Mouse (Mus musculus): ENCODE data around the gene Il33.
"Not testable (repeated sequence)": the region's sequence is repeated elsewhere in the genome, so short reads cannot be mapped to it uniquely, and the experiment has no call there.

Gene Il33

GRCm38 (mm10) chr19:29940239-29940638, 15.3 kb downstream of the Il33 start:
- DNase-seq: peak in 1 of 2 experiments; percentile 38

GRCm38 (mm10) chr19:29941208-29941607, 16.3 kb downstream of the Il33 start:
- no peak for DNase-seq

- no peak for DNase-seq
These were observed 17.4 kb downstream of the Il33 start for GRCm38 (mm10) chr19:29942358-29942757.

GRCm38 (mm10) chr19:29944426-29944825, 19.5 kb downstream of the Il33 start:
- no peak for DNase-seq

GRCm38 (mm10) chr19:29944935-29945334, 20.0 kb downstream of the Il33 start:
- DNase-seq: not testable (repeated sequence)

- DNase-seq: no peak
These were observed 20.9 kb downstream of the Il33 start for GRCm38 (mm10) chr19:29945557-29946422.

GRCm38 (mm10) chr19:29946423-29946716, 21.5 kb downstream of the Il33 start:
- DNase-seq: no peak

GRCm38 (mm10) chr19:29947056-29947455, 22.1 kb downstream of the Il33 start:
- no peak for DNase-seq

- peak; percentile 84 to 91 for DNase-seq
These were observed 23.2 kb downstream of the Il33 start for GRCm38 (mm10) chr19:29947891-29948801.

- no peak for DNase-seq
These were observed 27.6 kb downstream of the Il33 start for GRCm38 (mm10) chr19:29952538-29952937.

GRCm38 (mm10) chr19:29953833-29954232, 28.9 kb downstream of the Il33 start:
- DNase-seq: no peak

- DNase-seq: no peak
These were observed 30.5 kb downstream of the Il33 start for GRCm38 (mm10) chr19:29955454-29955853.

- DNase-seq: no peak
These were observed 36.0 kb downstream of the Il33 start for GRCm38 (mm10) chr19:29960906-29961305.

GRCm38 (mm10) chr19:29961842-29962241, 36.9 kb downstream of the Il33 start:
- no peak for DNase-seq

- no peak for DNase-seq
These were observed 38.7 kb downstream of the Il33 start for GRCm38 (mm10) chr19:29963598-29964092.

- DNase-seq: no peak
These were observed 43.0 kb downstream of the Il33 start for GRCm38 (mm10) chr19:29967960-29968359.

GRCm38 (mm10) chr19:29973396-29973795, 48.5 kb downstream of the Il33 start:
- DNase-seq: no peak

- DNase-seq: peak in 1 of 2 experiments; percentile 14
These were observed 53.9 kb downstream of the Il33 start for GRCm38 (mm10) chr19:29978847-29979246.

- no peak for DNase-seq
These were observed 54.7 kb downstream of the Il33 start for GRCm38 (mm10) chr19:29979452-29980089.

- peak; percentile 86 to 92 for DNase-seq
These were observed 59.5 kb downstream of the Il33 start for GRCm38 (mm10) chr19:29984208-29985005.

- no peak for DNase-seq
These were observed 61.7 kb downstream of the Il33 start for GRCm38 (mm10) chr19:29986464-29987091.

Measured in kidney, postnatal 4 days (tissue).